Mouse (Mus musculus): ENCODE data around the gene Arsg.
"Not testable (repeated sequence)": the region's sequence is repeated elsewhere in the genome, so short reads cannot be mapped to it uniquely, and the experiment has no call there.

The Arsg gene

GRCm38 (mm10) chr11:109468133-109468532 is 5.0 kb upstream of the Arsg start:
- DNase-seq (ENCODE audit: low read depth, low spot score) = no peak

DNA sequence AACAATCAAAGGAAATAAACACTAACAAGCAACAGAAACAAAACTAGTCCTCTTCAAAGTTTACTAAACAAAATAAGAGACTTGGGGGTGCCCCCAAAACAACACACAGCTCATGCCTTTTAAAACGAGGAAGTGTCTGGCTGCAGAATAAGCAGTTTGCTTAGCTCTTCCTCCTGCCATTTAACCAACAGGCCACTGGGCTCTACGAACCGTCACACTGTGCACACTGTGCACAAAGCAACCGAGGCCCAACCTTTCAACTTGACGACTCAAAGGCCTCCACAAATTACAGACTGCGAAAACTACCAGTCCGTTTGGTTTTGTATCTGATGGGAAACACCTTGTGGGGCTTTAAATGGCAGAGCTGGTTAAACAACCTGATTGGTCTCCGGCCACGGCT is 3.0 kb upstream of the Arsg start:
- DNase-seq (ENCODE audit: low read depth, low spot score) = no peak

- DNase-seq (ENCODE audit: low read depth, low spot score) = no peak
Observed at GRCm38 (mm10) chr11:109470921-109471861, 2.0 kb upstream of the Arsg start.

GRCm38 (mm10) chr11:109472171-109472691 is 943 bp upstream of the Arsg start:
- peak; percentile 55 for DNase-seq (ENCODE audit: low read depth, low spot score)

- no peak for DNase-seq (ENCODE audit: low read depth, low spot score)
Observed at GRCm38 (mm10) chr11:109472821-109473170, 378 bp upstream of the Arsg start.

DNA sequence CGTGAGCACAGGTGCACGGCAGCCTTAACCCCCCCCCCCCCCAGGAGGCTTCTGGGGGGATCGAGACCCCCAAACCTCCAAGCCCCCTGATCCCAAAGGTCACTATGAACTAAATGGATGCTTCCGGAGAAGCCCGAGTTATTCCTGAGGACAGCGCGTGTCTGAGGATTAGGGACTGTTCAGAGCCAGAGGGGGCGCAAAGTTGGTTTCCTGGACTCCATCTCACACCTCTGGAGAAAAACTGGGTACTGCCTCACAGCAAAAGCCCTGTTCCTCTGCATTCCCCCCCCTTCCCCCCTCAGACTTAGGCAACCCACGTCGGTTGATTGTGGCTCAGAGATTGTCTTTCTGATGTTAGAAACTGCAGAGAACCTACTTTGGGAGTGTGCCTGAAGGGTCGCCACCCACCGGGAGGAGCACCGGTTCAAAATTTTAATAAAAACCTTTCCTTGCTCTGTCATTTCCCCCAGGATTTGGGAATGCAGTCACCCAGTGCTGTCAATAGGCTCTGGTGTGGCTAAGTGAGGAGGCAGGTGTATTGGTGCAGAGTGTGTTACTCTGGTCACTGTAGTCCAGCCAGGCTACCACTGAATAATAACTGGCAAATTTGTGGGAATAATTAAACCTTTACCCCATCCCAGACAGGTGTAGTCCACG is 1.0 kb downstream of the Arsg start:
- peak; percentile 60 for DNase-seq (ENCODE audit: low read depth, low spot score)

DNA sequence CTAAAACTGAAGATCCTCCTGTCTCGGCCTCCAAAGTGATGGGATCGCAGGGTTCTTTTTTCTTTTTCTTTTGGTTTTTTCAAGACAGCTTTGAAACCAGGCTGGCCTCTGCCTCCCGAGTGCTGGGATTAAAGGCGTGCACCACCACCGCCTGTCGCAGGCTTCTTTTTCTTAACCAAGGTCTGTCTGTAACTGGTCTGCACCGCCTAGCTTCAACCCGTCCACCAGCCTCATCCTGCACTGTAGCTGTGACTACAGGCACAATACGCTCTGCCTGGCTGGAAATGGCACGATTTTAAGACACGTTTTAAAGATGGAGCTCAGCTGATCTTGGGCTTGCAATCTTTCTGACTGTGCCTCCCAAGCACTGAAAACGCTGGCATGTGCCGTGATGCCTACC is 1.7 kb downstream of the Arsg start:
- DNase-seq (ENCODE audit: low read depth, low spot score) = no peak

DNA sequence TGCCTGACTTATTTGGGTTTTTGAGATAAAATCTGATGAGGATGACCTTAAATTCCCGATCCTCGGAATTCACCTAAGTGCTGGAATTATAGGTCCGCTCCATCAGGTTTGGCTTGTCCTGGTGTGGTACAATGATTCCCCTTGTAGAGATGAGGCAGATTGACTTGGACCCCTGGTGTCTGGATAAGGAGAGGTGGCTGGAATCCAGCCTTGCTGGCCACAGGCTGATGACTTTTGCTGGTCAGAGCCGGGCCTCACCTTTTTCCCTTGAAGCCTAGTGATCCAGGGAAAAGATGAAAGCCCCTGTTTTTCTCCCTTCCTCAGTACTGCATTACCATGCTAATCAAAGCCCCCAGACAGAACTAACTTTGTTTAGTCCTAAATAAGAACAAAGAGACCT is 2.5 kb downstream of the Arsg start:
- no peak for DNase-seq (ENCODE audit: low read depth, low spot score)

GRCm38 (mm10) chr11:109476241-109476640 is 3.1 kb downstream of the Arsg start:
- DNase-seq (ENCODE audit: low read depth, low spot score) = peak; percentile 65

DNA sequence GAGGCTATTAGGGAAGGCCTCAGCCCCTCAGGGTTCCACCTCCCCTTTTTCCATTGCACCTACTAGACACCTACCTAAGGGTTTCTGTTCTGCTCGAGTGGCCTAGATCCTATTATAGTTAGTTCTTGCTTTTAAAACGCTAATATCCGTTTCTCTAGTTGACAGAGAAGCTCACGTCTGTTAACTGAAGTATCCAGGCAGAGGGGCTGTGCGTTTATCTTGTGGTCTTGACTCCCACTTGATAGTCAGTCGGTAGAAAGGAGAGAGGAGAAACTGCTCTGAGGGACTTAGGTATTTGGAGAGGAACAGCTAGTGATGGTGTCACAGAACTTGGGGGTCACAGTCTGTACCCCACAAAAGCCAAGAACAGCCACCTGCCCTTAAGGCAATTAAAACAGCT is 3.5 kb downstream of the Arsg start:
- DNase-seq (ENCODE audit: low read depth, low spot score) = no peak

GRCm38 (mm10) chr11:109477606-109478380 is 4.6 kb downstream of the Arsg start:
- no peak for DNase-seq (ENCODE audit: low read depth, low spot score)

DNA sequence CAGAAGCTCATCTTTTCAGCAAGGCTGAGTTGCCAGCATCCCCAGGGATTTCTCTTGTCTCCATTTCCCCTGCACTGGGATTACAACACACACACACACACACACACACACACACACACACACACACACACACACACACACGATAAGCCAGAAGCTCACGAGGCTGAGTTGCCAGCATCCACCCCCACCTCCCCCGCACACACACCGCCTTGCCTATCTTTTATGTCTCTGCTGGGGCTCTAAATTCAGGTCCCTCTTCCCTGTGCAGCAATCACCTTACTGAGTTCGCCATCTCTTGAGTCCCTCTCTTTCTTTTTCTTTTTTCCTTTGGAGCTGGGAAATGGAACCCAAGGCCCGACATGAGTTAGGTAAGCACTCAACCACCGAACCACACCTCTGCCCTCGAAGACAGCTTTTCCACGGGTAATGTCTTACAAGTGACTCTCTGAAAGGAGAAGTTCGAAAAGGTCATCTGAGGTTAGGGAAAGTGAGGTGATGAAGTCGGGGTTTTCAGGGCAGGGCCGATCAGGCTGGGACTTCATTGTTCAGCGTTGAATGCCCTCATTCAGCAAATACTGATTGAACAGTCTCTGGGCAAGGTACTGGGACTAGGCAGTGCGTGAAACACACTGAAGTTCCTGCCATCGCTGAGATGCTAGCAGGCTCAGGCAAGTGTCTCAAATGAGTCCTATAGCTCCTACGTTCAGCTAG is 6.6 kb downstream of the Arsg start:
- no peak for DNase-seq (ENCODE audit: low read depth, low spot score)

GRCm38 (mm10) chr11:109480440-109480839 is 7.3 kb downstream of the Arsg start:
- no peak for DNase-seq (ENCODE audit: low read depth, low spot score)

DNA sequence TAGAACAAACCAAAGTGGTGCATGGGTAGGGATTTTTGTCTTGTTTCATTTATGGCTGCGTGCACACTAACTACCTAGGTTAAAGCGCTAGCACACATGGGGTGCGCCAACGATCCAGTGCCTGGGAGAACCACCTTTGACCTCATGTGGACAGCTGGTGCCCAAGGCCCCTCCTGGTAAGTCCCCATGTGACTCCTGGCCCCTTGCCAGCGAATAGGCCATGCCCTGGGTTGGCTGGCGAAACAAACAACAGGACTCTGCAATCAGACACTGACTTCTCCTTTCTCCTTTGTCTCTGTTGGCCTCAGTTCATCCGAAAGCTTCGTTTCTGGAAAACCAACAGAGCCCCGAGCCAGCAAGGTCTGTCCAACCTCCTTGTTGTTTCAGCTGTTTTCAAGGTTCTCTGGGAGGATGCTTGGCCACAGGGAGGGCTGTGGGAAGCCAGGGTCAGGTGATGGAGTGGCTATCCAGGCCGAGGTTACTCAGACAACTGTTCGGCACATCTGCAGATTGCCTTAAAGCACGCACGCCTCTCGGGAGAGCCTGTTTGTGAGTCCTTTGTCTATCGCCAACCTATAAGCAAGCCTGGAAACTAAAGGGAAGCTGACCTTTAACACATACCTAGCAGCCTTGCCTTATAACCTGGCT is 12.3 kb downstream of the Arsg start:
- no peak for DNase-seq (ENCODE audit: low read depth, low spot score)

DNA sequence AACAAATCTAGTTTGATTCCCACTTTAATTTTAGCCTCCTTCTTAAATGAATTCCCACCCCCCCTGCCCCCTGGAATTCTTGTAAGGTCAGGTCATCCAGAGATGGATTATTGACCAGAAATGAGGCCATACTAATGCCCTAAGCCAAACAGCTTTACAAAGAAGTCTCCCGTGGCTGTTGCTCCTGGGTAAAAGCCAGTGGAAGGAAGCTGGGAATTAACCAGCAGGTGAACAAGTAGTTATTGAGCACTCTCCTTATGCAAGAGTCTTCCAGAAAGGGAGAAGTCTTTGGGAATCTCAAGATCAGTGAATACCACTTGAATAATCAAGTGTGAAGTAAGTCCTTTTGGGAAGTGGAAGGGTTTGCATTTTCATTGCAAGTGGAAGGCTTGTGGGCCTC is 13.9 kb downstream of the Arsg start:
- DNase-seq (ENCODE audit: low read depth, low spot score) = no peak

DNA sequence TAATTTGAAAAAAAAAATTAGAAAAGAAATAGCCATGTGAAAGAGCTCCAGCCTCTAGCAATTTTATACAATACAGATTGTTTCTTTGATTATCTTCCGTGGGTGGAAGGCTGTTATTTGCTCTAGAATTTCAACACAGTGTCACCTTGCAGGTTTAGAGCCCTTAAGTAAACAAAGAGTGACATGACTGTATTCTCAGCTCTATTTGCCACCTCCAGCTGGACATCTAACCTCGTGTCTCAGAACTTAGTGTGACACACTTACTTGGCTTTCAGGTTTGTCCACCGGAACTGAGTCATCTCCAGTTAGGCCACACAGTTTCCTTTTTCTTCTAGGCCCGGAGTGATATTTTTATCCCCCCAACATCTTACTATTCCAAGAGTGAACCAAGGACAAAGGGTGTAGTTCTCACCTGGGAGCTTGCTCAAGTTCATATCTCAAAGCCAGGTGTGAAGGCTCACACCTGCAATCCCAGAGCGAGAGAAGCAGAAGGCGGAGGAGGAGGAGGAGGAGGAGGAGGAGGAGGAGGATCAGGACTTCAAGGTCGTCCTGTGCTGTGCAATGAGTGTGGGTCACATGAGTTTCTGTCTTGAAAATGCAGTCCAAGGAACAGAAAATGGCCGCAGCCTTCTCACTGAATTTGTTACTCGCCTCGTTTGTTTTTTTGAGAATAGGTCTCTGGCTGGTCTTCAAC is 15.0 kb downstream of the Arsg start:
- no peak for DNase-seq (ENCODE audit: low read depth, low spot score)

GRCm38 (mm10) chr11:109489763-109490162 is 16.6 kb downstream of the Arsg start:
- no peak for DNase-seq (ENCODE audit: low read depth, low spot score)

DNA sequence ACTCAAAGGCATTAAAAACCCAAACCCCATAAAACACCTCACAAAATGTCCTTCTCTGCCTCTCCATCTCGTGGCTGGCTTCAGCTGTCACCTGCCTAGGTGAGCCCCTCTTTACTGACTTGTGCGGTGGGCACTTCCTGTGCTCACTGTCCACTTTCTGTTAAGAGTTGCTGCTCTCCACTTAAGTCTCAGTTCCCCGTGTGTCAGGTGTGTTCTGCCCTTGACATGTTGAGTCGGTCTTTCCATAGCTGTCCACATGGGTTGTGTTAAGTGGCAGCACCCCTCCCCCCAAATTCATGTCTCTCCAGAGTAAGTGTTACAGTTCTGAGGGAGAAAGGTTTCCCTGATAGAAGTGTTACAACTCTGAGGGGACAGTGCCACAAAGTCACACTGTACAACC is 18.7 kb downstream of the Arsg start:
- DNase-seq (ENCODE audit: low read depth, low spot score) = no peak

DNA sequence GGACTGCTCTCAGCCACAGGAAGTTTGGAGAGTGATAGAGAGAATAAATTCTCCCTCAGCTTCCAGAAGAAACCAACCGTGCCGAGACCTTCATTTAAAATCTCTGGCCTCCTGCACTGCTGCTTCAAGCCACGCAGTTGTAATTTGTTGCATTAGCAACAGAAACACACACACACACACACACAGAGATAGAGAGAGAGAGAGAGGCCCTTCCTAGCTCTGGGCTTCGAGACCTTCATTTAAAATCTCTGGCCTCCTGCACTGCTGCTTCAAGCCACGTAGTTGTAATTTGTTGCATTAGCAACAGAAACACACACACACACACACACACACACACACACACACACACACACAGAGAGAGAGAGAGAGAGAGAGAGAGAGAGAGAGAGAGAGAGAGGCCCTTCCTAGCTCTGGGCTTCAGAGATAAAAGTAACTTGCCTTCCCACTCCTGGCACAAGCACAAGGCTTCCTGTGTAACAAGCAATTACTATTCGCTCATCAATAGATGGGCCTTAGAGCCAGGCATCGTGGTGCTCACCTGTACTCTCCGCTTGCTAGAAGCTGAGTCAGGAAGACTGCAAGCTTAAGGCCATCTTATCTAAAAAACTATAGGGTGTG is 19.8 kb downstream of the Arsg start:
- not testable (repeated sequence) for DNase-seq (ENCODE audit: low read depth, low spot score)
